Mouse (Mus musculus) limb, embryonic 14.5 days (tissue): ENCODE data around the gene C1ql3. TPM values are rescaled to one million over a fixed set of nuclear protein-coding genes. Genes with fewer than 3 reads are reported as not detected.

Experiments
- ATAC-seq: fragments of 200-750 bp; cut with Nextera tagmentation; 2 replicates; pipeline ENCODE4 v1.8.0; 2017; ENCODE audit warnings: low read depth, moderate number of reproducible peaks, moderate TSS enrichment; ENCODE audit not compliant: low FRiP score
- DNase-seq: peaks from one replicate; pipeline ENCODE4 v3.0.0-alpha.2; 2015; ENCODE audit warnings: low spot score
- H3K27ac ChIP-seq: fragments of 300-500 bp; sonication (generic); replicated peaks from 2 replicates; pipeline ENCODE4 v1.5.1; 2014; ENCODE audit warnings: low read depth, mild to moderate bottlenecking, low read length, moderate library complexity, mixed read lengths
- H3K27me3 ChIP-seq: fragments of 300-500 bp; sonication (generic); 2 replicates; pipeline ENCODE4 v1.6.1; 2014; ENCODE audit warnings: low read length, mixed read lengths; ENCODE audit not compliant: control insufficient read depth, insufficient read depth
- H3K36me3 ChIP-seq: fragments of 300-500 bp; sonication (generic); 2 replicates; pipeline ENCODE4 v1.6.1; 2014; ENCODE audit warnings: mild to moderate bottlenecking, low read length, moderate library complexity, mixed read lengths; ENCODE audit not compliant: control insufficient read depth, insufficient read depth
- H3K4me1 ChIP-seq: fragments of 300-500 bp; sonication (generic); 2 replicates; pipeline ENCODE4 v1.6.1; 2014; ENCODE audit warnings: antibody characterized with exemption, low read length, mixed read lengths; ENCODE audit not compliant: control insufficient read depth, insufficient read depth
- H3K4me2 ChIP-seq: fragments of 300-500 bp; sonication (generic); replicated peaks from 2 replicates; pipeline ENCODE4 v1.6.1; 2014; ENCODE audit warnings: low read depth, mild to moderate bottlenecking, low read length, moderate library complexity; ENCODE audit not compliant: severe bottlenecking
- H3K4me3 ChIP-seq: fragments of 300-500 bp; sonication (generic); replicated peaks from 2 replicates; pipeline ENCODE4 v1.5.1; 2014; ENCODE audit warnings: low read length
- H3K9ac ChIP-seq: fragments of 300-500 bp; sonication (generic); 2 replicates; pipeline ENCODE4 v1.6.1; 2014; ENCODE audit warnings: mild to moderate bottlenecking, low read depth, low read length, moderate library complexity; ENCODE audit not compliant: severe bottlenecking
- H3K9me3 ChIP-seq: fragments of 300-500 bp; sonication (generic); 2 replicates; pipeline ENCODE4 v1.6.1; 2016; ENCODE audit warnings: low read length; ENCODE audit not compliant: control insufficient read depth
- POLR2A ChIP-seq: fragments of 200-500 bp; IDR thresholded peaks from 2 replicates; pipeline ENCODE4 v1.8.0; 2012; ENCODE audit warnings: inconsistent platforms, mild to moderate bottlenecking, moderate library complexity, borderline replicate concordance; ENCODE audit not compliant: insufficient read depth, insufficient read length; ENCODE audit errors: extremely low read depth
- WGBS: fragments of 180-500 bp; shearing (Covaris S2); extraction: QIAGEN DNeasy Blood & Tissue Kit; methylation state at CpG from one replicate; pipeline ENCODE4 v1.1.7; 2014; 5-methylcytosine and 5-hydroxymethylcytosine counted together
- polyA plus RNA-seq, 2 experiments: library from polyadenylated mRNA; depleted of rRNA in 1 of 2; stranded (reverse) in 1 of 2; unstranded in 1 of 2; fragments of >200 nt; fragmentation: Nextera tagmentation in 1 of 2; extraction: Ambion mirVana in 1 of 2; gene quantifications; 2 replicates each; pipeline versions ENCODE4 v1.2.1 to v1.2.3; 2012 to 2014

Gene C1ql3
- 2.6 and 3.4 TPM in 2 replicates for polyA plus RNA-seq (2012; rRNA removed)
- polyA plus RNA-seq (2014; fragmentation: Nextera tagmentation; extraction: Ambion mirVana): 2.6 and 3.1 TPM in 2 replicates

DNA sequence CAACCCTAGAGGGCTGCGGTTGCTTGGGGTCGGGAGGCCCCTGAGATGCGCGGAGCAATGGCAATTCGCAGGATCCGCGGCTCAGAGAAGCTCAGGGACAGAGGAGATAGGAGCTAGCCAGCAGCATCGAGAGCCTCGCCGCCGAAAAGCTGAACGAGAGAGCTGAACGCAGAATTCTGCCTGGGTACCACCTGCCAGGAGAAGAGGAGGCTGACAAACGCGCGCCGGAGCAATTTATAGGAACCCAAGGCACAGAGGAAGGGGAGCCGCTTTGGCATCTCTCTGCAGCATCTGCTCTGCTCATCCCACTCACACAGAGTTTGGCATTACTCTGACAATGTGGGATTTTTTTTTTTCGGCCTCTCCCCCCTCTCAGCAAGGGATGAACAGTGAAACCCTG lies at the start of gene C1ql3:
Gene C1ql3 (minus strand): TSS at position 335 of the 400 bp plus-strand sequence.
- Histone ChIP-seq H3K4me1 (peaks cover 6% of the 10 kb centered on the region; the same call in 1 of the 2 replicates), H3K36me3 (no peaks in the 10 kb centered on the region), H3K4me2 (peak within 1 kb of the TSS; percentile 99), H3K27me3 (peaks cover 41% of the 10 kb centered on the region), H3K9me3 (no peaks in the 10 kb centered on the region), H3K9ac (peak within 1 kb of the TSS; percentile 47), H3K27ac (no peak within 1 kb of the TSS), H3K4me3 (peak within 1 kb of the TSS; percentile 56)
- no peak for ATAC-seq
- 1% methylated on average over 18 of the region's 19 CpGs for WGBS
- TF ChIP-seq POLR2A: no peak
- peak; percentile 4 for DNase-seq

DNA sequence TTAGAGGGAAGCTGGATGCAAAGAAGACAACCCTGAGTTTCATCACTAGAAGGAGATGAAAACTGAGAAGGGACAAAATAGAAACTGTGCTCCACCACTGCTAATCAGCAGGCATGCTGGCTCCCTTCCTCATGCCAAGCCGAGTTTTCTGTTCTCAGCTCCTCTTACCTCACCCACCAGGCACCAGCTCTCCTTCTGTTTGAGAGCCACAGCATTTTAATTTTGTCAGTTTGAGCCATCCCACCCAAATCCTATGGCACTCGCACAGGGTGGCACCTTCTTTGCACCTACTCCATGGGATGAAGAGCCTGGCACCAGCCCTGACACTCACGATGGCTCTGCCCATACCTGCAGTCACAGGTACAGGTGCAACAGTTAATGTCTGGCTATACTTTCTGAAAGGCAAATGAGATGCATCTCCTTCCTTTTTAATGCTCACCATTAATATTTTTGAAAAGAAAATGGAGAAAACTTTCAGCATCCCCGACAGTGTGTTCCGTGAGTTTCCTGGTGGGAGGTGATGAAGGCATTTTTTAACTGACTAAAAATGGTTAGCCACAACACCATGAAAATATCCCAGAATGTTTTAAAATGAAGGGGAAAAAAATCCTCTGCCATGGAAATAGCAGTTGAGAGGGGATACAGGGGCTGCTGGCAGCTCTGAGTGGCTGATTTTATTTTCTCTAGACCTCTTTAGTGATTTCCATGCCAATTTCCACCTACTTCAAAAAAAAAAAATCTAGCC lies 49.0 kb upstream of the C1ql3 start:
- Histone ChIP-seq H3K27me3 (no peaks in the 10 kb centered on the region), H3K36me3 (no peaks in the 10 kb centered on the region), H3K4me3 (no peak overlapping the region), H3K4me2 (no peak overlapping the region), H3K4me1 (no peaks in the 10 kb centered on the region), H3K9ac (no peak overlapping the region), H3K27ac (no peak overlapping the region), H3K9me3 (no peaks in the 10 kb centered on the region)
- 92% methylated on average over 5 of the region's 5 CpGs for WGBS
- DNase-seq: no peak
- no peak for ATAC-seq
- no peak for TF ChIP-seq POLR2A

DNA sequence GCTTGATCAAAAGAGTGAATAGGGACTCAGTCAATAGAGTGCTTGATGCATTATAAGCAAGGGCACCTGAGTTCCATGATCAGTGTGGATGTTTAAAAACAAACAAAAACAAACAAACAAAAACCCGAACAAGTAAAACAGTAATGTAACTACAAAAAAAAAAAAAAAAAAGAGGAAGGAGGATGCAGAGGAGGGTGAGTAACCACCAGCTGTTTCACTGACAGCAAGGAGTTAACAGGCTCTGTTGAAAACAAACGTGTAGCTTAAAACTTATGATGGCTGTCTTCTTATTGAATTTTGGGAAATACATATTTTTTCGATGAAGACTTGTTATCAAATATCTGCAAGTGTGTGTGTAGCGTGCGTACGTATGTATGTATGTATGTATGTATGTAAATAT lies 37.0 kb upstream of the C1ql3 start:
- no peak overlapping the region for H3K4me2 ChIP-seq
- WGBS: 88% methylated on average over 6 of the region's 6 CpGs
- no peak for ATAC-seq

DNA sequence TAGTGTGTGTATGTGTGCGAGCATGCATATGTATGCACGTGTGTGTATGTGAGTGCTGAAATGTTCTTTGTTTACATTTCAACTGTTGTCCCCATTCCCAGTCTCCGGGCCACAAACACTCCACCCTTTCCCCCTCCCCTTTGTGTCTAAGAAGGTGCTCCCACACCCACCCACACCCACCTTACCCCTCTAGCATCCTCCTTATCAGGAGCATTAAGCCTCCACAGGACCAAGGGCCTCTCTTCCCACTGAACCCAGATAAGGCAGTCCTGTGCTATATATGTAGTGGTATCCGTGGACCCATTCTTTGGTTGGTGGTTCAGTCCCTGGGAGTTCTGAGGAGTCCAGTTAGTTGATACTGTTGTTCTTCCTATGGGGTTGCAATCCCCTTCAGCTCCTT lies 32.9 kb upstream of the C1ql3 start:
- TF ChIP-seq POLR2A: no peak
- Histone ChIP-seq H3K4me2 (no peak overlapping the region), H3K9ac (no peak overlapping the region), H3K4me3 (no peak overlapping the region), H3K27me3 (no peaks in the 10 kb centered on the region), H3K27ac (no peak overlapping the region), H3K36me3 (no peaks in the 10 kb centered on the region), H3K9me3 (no peaks in the 10 kb centered on the region), H3K4me1 (no peaks in the 10 kb centered on the region)
- no peak for ATAC-seq
- WGBS: 84% methylated on average over 4 of the region's 4 CpGs
- DNase-seq: no peak

More for the DNA sequence above, 37.0 kb upstream of the C1ql3 start:
- Histone ChIP-seq H3K4me1 (no peaks in the 10 kb centered on the region), H3K4me3 (no peak overlapping the region), H3K36me3 (no peaks in the 10 kb centered on the region), H3K27ac (no peak overlapping the region), H3K9ac (no peak overlapping the region), H3K9me3 (no peaks in the 10 kb centered on the region), H3K27me3 (no peaks in the 10 kb centered on the region)
- TF ChIP-seq POLR2A: no peak
- no peak for DNase-seq

DNA sequence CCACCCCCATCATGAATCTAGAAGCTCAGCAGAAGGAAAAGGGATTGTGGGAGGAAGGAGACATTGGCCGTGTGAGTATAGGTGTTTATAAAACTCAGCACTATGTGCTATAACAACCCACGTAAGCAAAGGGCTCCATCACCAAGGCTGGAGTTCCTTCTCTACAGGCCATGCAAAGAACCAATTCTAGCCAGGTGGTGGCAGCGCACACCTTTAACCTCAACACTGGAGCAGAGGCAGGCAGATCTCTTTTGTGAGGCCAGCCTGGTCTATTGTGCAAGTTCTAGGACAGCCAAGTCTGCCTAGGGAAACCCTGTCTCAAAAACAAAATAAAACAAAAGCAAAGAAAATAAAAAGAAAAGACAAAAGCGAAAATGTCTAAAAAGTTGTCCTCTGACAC lies 28.2 kb upstream of the C1ql3 start:
- no peak overlapping the region for H3K9ac ChIP-seq

DNA sequence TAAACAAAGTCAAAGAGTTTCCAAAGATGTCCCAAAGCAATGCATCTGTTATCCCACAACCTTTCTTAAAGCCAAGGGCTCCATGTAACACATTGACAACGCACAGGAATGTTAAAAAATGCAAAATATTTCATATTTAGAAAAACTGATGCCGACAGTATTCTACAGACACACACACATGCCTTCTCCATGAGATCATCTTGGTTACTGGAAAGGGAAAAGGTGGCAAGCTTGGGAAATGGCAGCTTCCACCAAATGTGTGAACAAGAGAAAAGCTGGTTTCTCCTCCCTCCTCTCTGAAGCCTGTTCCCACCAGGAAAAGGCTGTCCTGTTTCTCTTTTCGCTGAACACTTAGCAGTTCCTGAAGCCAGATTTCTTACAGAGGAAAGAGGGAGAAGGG lies 27.2 kb upstream of the C1ql3 start:
- 56% methylated on average over 3 of the region's 3 CpGs for WGBS
- no peaks in the 10 kb centered on the region for H3K9me3 ChIP-seq
- H3K4me3 ChIP-seq: no peak overlapping the region
- TF ChIP-seq POLR2A: no peak
- no peaks in the 10 kb centered on the region for H3K4me1 ChIP-seq
- H3K27me3 ChIP-seq: no peaks in the 10 kb centered on the region
- H3K9ac ChIP-seq: no peak overlapping the region
- no peak overlapping the region for H3K27ac ChIP-seq
- DNase-seq (no peak), ATAC-seq (no peak)
- no peak overlapping the region for H3K4me2 ChIP-seq
- H3K36me3 ChIP-seq: no peaks in the 10 kb centered on the region

More for the DNA sequence above, 28.2 kb upstream of the C1ql3 start:
- DNase-seq: no peak
- no peak for ATAC-seq
- H3K9me3 ChIP-seq: no peaks in the 10 kb centered on the region
- H3K36me3 ChIP-seq: no peaks in the 10 kb centered on the region
- H3K27me3 ChIP-seq: no peaks in the 10 kb centered on the region
- no peak overlapping the region for H3K4me3 ChIP-seq
- no peak for TF ChIP-seq POLR2A
- no peak overlapping the region for H3K27ac ChIP-seq
- no peak overlapping the region for H3K4me2 ChIP-seq
- WGBS: 87% methylated on average over 4 of the region's 4 CpGs
- no peaks in the 10 kb centered on the region for H3K4me1 ChIP-seq
